Comparison of ENCODE assay signal across 21 mouse cellular contexts in the genomic region with DNA sequence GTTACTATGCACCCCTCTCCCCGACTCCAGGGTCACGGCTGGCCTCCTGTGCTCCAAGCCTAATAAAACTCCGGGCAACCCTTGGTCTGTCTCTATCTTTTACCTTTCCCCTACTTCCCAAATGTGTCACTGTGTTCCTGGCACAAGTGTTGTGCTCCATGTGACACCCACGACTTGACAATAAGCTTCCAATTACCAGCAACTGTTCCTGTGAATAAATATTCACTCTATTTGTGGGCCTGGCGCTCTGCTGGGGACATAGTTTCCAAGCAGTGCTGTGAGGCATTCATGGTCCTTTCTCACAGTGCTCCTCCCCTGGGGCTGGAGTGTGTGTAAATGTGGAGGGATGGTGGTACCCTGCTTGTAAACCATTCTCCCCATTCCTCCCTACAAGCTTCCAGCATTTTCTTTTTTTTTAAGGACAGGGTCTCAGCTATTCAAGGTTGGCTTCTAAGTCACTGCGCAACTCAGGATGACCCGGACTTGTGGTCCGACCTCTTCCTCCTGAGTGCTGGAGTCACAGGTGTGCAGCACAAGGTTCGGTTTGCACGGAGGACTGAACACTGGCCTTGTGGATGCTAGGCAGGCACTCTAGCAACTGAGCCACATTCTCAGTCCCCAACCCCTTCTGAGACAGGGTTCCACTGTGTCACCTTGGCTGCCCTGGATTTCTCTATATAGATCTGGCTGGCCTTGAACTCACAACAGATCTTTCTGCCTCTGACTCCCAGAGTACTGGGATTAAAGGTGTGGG. TPM values are rescaled to one million over a fixed set of nuclear protein-coding genes. Genes with fewer than 3 reads are reported as not detected.
DNase-seq lines count a peak whose midpoint lies in the region; ATAC-seq lines count a peak whose summit lies in the region.
"Had no signal": no experiment of that assay in that cellular context is flagged by ENCODE, and none has a peak within 500 bp of the region (broad histone marks: within the 10 kb centered on the region; RNA-seq: fewer than 3 reads in every experiment).

No protein-coding gene starts in this region.

- H3K9me3 ChIP-seq in kidney, embryonic 15.5 days (replicated peaks) = no peaks in the 10 kb centered on the region
- H3K9me3 ChIP-seq: embryonic facial prominence, embryonic 10.5 days; forebrain, embryonic 13.5 days; G1E; hindbrain, embryonic 13.5 days; limb, embryonic 10.5 days; midbrain, embryonic 15.5 days had no signal

- no peak for DNase-seq in frontal cortex, postnatal 36 days (ENCODE audit: low spot score in 2 of 2)
- DNase-seq in kidney, adult 9 months = peak; percentile 33
- peak; percentile 27 for DNase-seq in layer of hippocampus, adult 9-10 months (ENCODE audit: low spot score)
- no peak for DNase-seq in right cerebral cortex, postnatal 10 days (ENCODE audit: low spot score in 2 of 2)
- no peak for DNase-seq in thymus, postnatal 36 days
- DNase-seq: cerebellum, postnatal 25 days; lung, postnatal 10 days; thymus, postnatal 25 days had no signal

- H3K4me3 ChIP-seq in kidney, embryonic 15.5 days (replicated peaks) = no peak overlapping the region
- no peak overlapping the region for H3K4me3 ChIP-seq in brown adipose tissue, adult 24 weeks (ENCODE audit: insufficient read depth, low read depth, low read length)
- H3K4me3 ChIP-seq: embryonic facial prominence, embryonic 10.5 days; forebrain, embryonic 13.5 days; hindbrain, embryonic 13.5 days; limb, embryonic 10.5 days; midbrain, embryonic 15.5 days had no signal

- H3K27me3 ChIP-seq in kidney, embryonic 15.5 days = no peaks in the 10 kb centered on the region
- H3K27me3 ChIP-seq: forebrain, embryonic 13.5 days; hindbrain, embryonic 13.5 days; midbrain, embryonic 15.5 days had no signal

- no peak overlapping the region for H3K4me2 ChIP-seq in kidney, embryonic 15.5 days
- H3K4me2 ChIP-seq: forebrain, embryonic 13.5 days; hindbrain, embryonic 13.5 days; midbrain, embryonic 15.5 days had no signal

- H3K27ac ChIP-seq in kidney, embryonic 15.5 days = no peak overlapping the region
- H3K27ac ChIP-seq in brown adipose tissue, adult 24 weeks (replicated peaks; ENCODE audit: low read depth, low read length) = peak overlapping the region; percentile 44
- H3K27ac ChIP-seq: embryonic facial prominence, embryonic 10.5 days; forebrain, embryonic 13.5 days; hindbrain, embryonic 13.5 days; kidney, postnatal 0 days; limb, embryonic 10.5 days; liver, embryonic 14.5 days; midbrain, embryonic 15.5 days had no signal

- 83% methylated on average over 10 of the region's 10 CpGs for WGBS in kidney, embryonic 15.5 days

- peaks cover 24% of the 10 kb centered on the region for H3K36me3 ChIP-seq in kidney, embryonic 15.5 days
- H3K36me3 ChIP-seq: midbrain, embryonic 15.5 days had no signal

- H3K9ac ChIP-seq in kidney, embryonic 15.5 days = no peak overlapping the region
- H3K9ac ChIP-seq: forebrain, embryonic 13.5 days; hindbrain, embryonic 13.5 days; liver, embryonic 14.5 days; midbrain, embryonic 15.5 days had no signal

- H3K4me1 ChIP-seq in kidney, embryonic 15.5 days = peaks cover 7% of the 10 kb centered on the region
- H3K4me1 ChIP-seq in brown adipose tissue, adult 24 weeks (ENCODE audit: control insufficient read depth, insufficient read depth, insufficient read length, low read length) = no peaks in the 10 kb centered on the region

- ATAC-seq in frontal cortex, adult (ENCODE audit: low TSS enrichment) = peak; percentile 22; the same call in 1 of the 2 replicates
- ATAC-seq in kidney, embryonic 15.5 days (replicated peaks; ENCODE audit: low FRiP score) = no peak
- ATAC-seq: CD4-positive, CD25-positive, alpha-beta regulatory T cell, adult 4 months; forebrain, embryonic 13.5 days; midbrain, embryonic 15.5 days had no signal

RNA-seq across cellular contexts. Expression of a gene that starts 26.6 kb away (rescaled TPM):
- polyA plus RNA-seq in kidney, embryonic 15.5 days (2015; fragmentation: Nextera tagmentation; extraction: Ambion mirVana) = 68.4 and 70.7 TPM in 2 replicates
- polyA plus RNA-seq in brown adipose tissue, adult 24 weeks (2012; ENCODE audit: insufficient read depth, insufficient read length, missing spikeins) = 8.2 and 11.9 TPM in 2 replicates

RNA-seq across cellular contexts. Expression of a gene that starts 27.4 kb away (rescaled TPM):
- 14.6 and 16.8 TPM in 2 replicates for polyA plus RNA-seq in kidney, embryonic 15.5 days (2015; fragmentation: Nextera tagmentation; extraction: Ambion mirVana)
- 21.2 and 31.5 TPM in 2 replicates for polyA plus RNA-seq in brown adipose tissue, adult 24 weeks (2012; ENCODE audit: insufficient read depth, insufficient read length, missing spikeins)

RNA-seq across cellular contexts. Expression of a gene that starts 27.5 kb away (rescaled TPM):
- polyA plus RNA-seq in kidney, embryonic 15.5 days (2015; fragmentation: Nextera tagmentation; extraction: Ambion mirVana) = 22.1 and 24.6 TPM in 2 replicates
- 119 and 173 TPM in 2 replicates for polyA plus RNA-seq in brown adipose tissue, adult 24 weeks (2012; ENCODE audit: insufficient read depth, insufficient read length, missing spikeins)

RNA-seq across cellular contexts. Expression of a gene that starts 46.0 kb away (rescaled TPM):
- polyA plus RNA-seq in kidney, embryonic 15.5 days (2015; fragmentation: Nextera tagmentation; extraction: Ambion mirVana) = 37.5 and 39.5 TPM in 2 replicates
- 115 and 176 TPM in 2 replicates for polyA plus RNA-seq in brown adipose tissue, adult 24 weeks (2012; ENCODE audit: insufficient read depth, insufficient read length, missing spikeins)

RNA-seq across cellular contexts. Expression of a gene that starts 49.3 kb away (rescaled TPM):
- polyA plus RNA-seq in kidney, embryonic 15.5 days (2015; fragmentation: Nextera tagmentation; extraction: Ambion mirVana) = 0.13 and 0.14 TPM in 2 replicates
- not detected in 2 replicates for polyA plus RNA-seq in brown adipose tissue, adult 24 weeks (2012; ENCODE audit: insufficient read depth, insufficient read length, missing spikeins)
- polyA plus RNA-seq: CD4-positive, CD25-positive, alpha-beta regulatory T cell, adult 4 months; G1E; heart, embryonic 14.5 days; kidney, postnatal 0 days; liver, embryonic 14.5 days had no signal

Comparison
In these comparisons a context has a peak if more than half of its experiments do, and no peak if none do; other contexts are left out.
1. DNase-seq: peak in kidney, adult 9 months (single experiment) and layer of hippocampus, adult 9-10 months (single experiment); none in frontal cortex, postnatal 36 days (0 of 2), right cerebral cortex, postnatal 10 days (0 of 2) and thymus, postnatal 36 days (0 of 2).